Mouse (Mus musculus) MEL (cell line): ENCODE data around the gene Tuba3a. TPM values are rescaled to one million over a fixed set of nuclear protein-coding genes. Genes with fewer than 3 reads are reported as not detected.

Experiments
- DNase-seq: peaks from one replicate; pipeline ENCODE4 v3.0.0; 2011; ENCODE audit warnings: low read depth, low spot score
- H3K27ac ChIP-seq: 2 replicates; pipeline ENCODE4 v1.5.1; 2012; ENCODE audit warnings: low read depth, mild to moderate bottlenecking, control low read depth, low read length, moderate library complexity; ENCODE audit not compliant: control insufficient read depth
- H3K27me3 ChIP-seq, 2 experiments: fragments of 150-350 bp in 1 of 2; sonication (generic) in 1 of 2; 2 replicates each; pipeline ENCODE4 v1.6.1; 2012; ENCODE audit warnings: low read length in 2 of 2, mild to moderate bottlenecking in 2 of 2, improper control_type of control experiment in 1 of 2, moderate library complexity in 1 of 2; ENCODE audit not compliant: insufficient read depth in 2 of 2, control insufficient read depth in 1 of 2
- H3K36me3 ChIP-seq, 2 experiments: 2 replicates each; pipeline ENCODE4 v1.6.1; 2012 to 2014; ENCODE audit warnings: low read length in 2 of 2, improper control_type of control experiment in 1 of 2, inconsistent platforms in 1 of 2, mild to moderate bottlenecking in 1 of 2; ENCODE audit not compliant: insufficient read depth in 2 of 2, control insufficient read depth in 1 of 2
- H3K4me1 ChIP-seq, 2 experiments: fragments of 150-350 bp in 1 of 2; sonication (generic) in 1 of 2; 2 replicates each; pipeline ENCODE4 v1.6.1; 2012; ENCODE audit warnings: low read length in 2 of 2, improper control_type of control experiment in 1 of 2, mild to moderate bottlenecking in 1 of 2; ENCODE audit not compliant: insufficient read depth in 2 of 2, control insufficient read depth in 1 of 2
- H3K4me3 ChIP-seq, 2 experiments: fragments of 150-350 bp in 1 of 2; sonication (generic) in 1 of 2; 2 replicates each; pipeline ENCODE4 v1.5.1; 2012; ENCODE audit warnings: low read depth in 2 of 2, low read length in 2 of 2, mild to moderate bottlenecking in 2 of 2, moderate library complexity in 2 of 2, control low read depth in 1 of 2, improper control_type of control experiment in 1 of 2; ENCODE audit not compliant: control insufficient read depth in 1 of 2, insufficient read depth in 1 of 2
- H3K79me2 ChIP-seq: 2 replicates; pipeline ENCODE4 v1.6.1; 2012; ENCODE audit warnings: mild to moderate bottlenecking, low read length, moderate library complexity; ENCODE audit not compliant: control insufficient read depth, poor library complexity, insufficient read depth
- H3K9ac ChIP-seq: 2 replicates; pipeline ENCODE4 v1.6.1; 2012; ENCODE audit warnings: low read depth, mild to moderate bottlenecking, control low read depth, low read length, moderate library complexity; ENCODE audit not compliant: control insufficient read depth, poor library complexity, severe bottlenecking
- H3K9me3 ChIP-seq: fragments of 150-350 bp; sonication (generic); replicated peaks from 2 replicates; pipeline ENCODE4 v1.6.1; 2012; ENCODE audit warnings: mild to moderate bottlenecking, low read length, improper control_type of control experiment, moderate library complexity; ENCODE audit not compliant: insufficient read depth
- BHLHE40 ChIP-seq: IDR thresholded peaks from 2 replicates; pipeline ENCODE4 v1.6.1; 2012; ENCODE audit warnings: low read depth, mild to moderate bottlenecking, inconsistent platforms, low read length, improper control_type of control experiment, borderline replicate concordance
- CHD2 ChIP-seq: IDR thresholded peaks from 2 replicates; pipeline ENCODE4 v1.6.1; 2011; ENCODE audit warnings: low read length, improper control_type of control experiment
- EP300 ChIP-seq, 2 experiments: IDR thresholded peaks; 2 replicates each; pipeline ENCODE4 v1.6.1; 2011; ENCODE audit warnings: improper control_type of control experiment in 2 of 2, low read length in 2 of 2, low read depth in 1 of 2, mild to moderate bottlenecking in 1 of 2
- ETS1 ChIP-seq: IDR thresholded peaks from 2 replicates; pipeline ENCODE4 v1.6.1; 2012; ENCODE audit warnings: low read depth, mild to moderate bottlenecking, inconsistent platforms, low read length, improper control_type of control experiment, moderate library complexity
- GABPA ChIP-seq: IDR thresholded peaks from 2 replicates; pipeline ENCODE4 v1.6.1; 2012; ENCODE audit warnings: low read depth, mild to moderate bottlenecking, inconsistent platforms, low read length, improper control_type of control experiment, moderate library complexity
- GATA1 ChIP-seq: IDR thresholded peaks from 2 replicates; pipeline ENCODE4 v1.6.1; 2011; ENCODE audit warnings: low read depth, low read length, improper control_type of control experiment
- HCFC1 ChIP-seq: IDR thresholded peaks from 2 replicates; pipeline ENCODE4 v1.6.1; 2012; ENCODE audit warnings: low read depth, mild to moderate bottlenecking, inconsistent platforms, low read length, improper control_type of control experiment, moderate library complexity
- MAX ChIP-seq: IDR thresholded peaks from 2 replicates; pipeline ENCODE4 v1.6.1; 2011; ENCODE audit warnings: low read length, improper control_type of control experiment
- MXI1 ChIP-seq: IDR thresholded peaks from 2 replicates; pipeline ENCODE4 v1.6.1; 2011; ENCODE audit warnings: mild to moderate bottlenecking, low read depth, low read length, improper control_type of control experiment
- MYC ChIP-seq: IDR thresholded peaks from 2 replicates; pipeline ENCODE4 v1.6.1; 2011; ENCODE audit warnings: low read depth, mild to moderate bottlenecking, low read length, improper control_type of control experiment, moderate library complexity
- NELFE ChIP-seq: IDR thresholded peaks from 2 replicates; pipeline ENCODE4 v1.6.1; 2011; ENCODE audit warnings: low read depth, low read length, improper control_type of control experiment
- NRF1 ChIP-seq: IDR thresholded peaks from 2 replicates; pipeline ENCODE4 v1.6.1; 2014; ENCODE audit warnings: low read depth, mild to moderate bottlenecking, inconsistent platforms, low read length, improper control_type of control experiment, moderate library complexity; ENCODE audit not compliant: poor library complexity, insufficient read depth, severe bottlenecking
- POLR2A ChIP-seq, 2 experiments: IDR thresholded peaks; 2 replicates each; pipeline ENCODE4 v1.6.1; 2011 to 2012; ENCODE audit warnings: low read length in 2 of 2, mild to moderate bottlenecking in 2 of 2, control low read depth in 1 of 2, improper control_type of control experiment in 1 of 2, low read depth in 1 of 2, moderate library complexity in 1 of 2; ENCODE audit not compliant: control insufficient read depth in 1 of 2, insufficient read depth in 1 of 2, poor library complexity in 1 of 2
- POLR2AphosphoS2 ChIP-seq: IDR thresholded peaks from 2 replicates; pipeline ENCODE4 v1.6.1; 2011; ENCODE audit warnings: low read length, improper control_type of control experiment
- RAD21 ChIP-seq: IDR thresholded peaks from 2 replicates; pipeline ENCODE4 v1.6.1; 2011; ENCODE audit warnings: mild to moderate bottlenecking, low read depth, low read length, improper control_type of control experiment
- RCOR1 ChIP-seq: IDR thresholded peaks from 2 replicates; pipeline ENCODE4 v1.6.1; 2012; ENCODE audit warnings: low read depth, mild to moderate bottlenecking, inconsistent platforms, low read length, improper control_type of control experiment
- SMC3 ChIP-seq: IDR thresholded peaks from 2 replicates; pipeline ENCODE4 v1.6.1; 2011; ENCODE audit warnings: low read depth, low read length, improper control_type of control experiment
- TBP ChIP-seq: IDR thresholded peaks from 2 replicates; pipeline ENCODE4 v1.8.0; 2011; ENCODE audit warnings: low read depth, low read length, improper control_type of control experiment
- TCF12 ChIP-seq: IDR thresholded peaks from 2 replicates; pipeline ENCODE4 v1.6.1; 2014; ENCODE audit warnings: low read depth, mild to moderate bottlenecking, inconsistent platforms, low read length, improper control_type of control experiment, moderate library complexity
- USF2 ChIP-seq, 2 experiments: IDR thresholded peaks; 2 replicates each; pipeline ENCODE4 v1.6.1; 2011 to 2012; ENCODE audit warnings: improper control_type of control experiment in 2 of 2, low read length in 2 of 2, borderline replicate concordance in 1 of 2, inconsistent platforms in 1 of 2, low read depth in 1 of 2, mild to moderate bottlenecking in 1 of 2; ENCODE audit not compliant: insufficient read depth in 1 of 2
- ZC3H11A ChIP-seq: IDR thresholded peaks from 2 replicates; pipeline ENCODE4 v1.6.1; 2012; ENCODE audit warnings: low read depth, mild to moderate bottlenecking, inconsistent platforms, low read length, improper control_type of control experiment
- ZKSCAN1 ChIP-seq: IDR thresholded peaks from 2 replicates; pipeline ENCODE4 v1.6.1; 2012; ENCODE audit warnings: low read depth, mild to moderate bottlenecking, inconsistent platforms, low read length, improper control_type of control experiment, moderate library complexity
- ZMIZ1 ChIP-seq: IDR thresholded peaks from 2 replicates; pipeline ENCODE4 v1.6.1; 2012; ENCODE audit warnings: low read depth, mild to moderate bottlenecking, inconsistent platforms, low read length, improper control_type of control experiment, moderate library complexity
- polyA plus RNA-seq, 2 experiments: library from polyadenylated mRNA; stranded (reverse) in 1 of 2; unstranded in 1 of 2; fragments of >175 nt in 1 of 2; fragments of >200 nt in 1 of 2; gene quantifications; 2 replicates each; pipeline versions ENCODE4 v1.2.1 to v1.2.4; 2012; ENCODE audit warnings: low replicate concordance in 2 of 2, low read depth in 1 of 2; ENCODE audit not compliant: insufficient read length in 2 of 2, insufficient read depth in 1 of 2, missing spikeins in 1 of 2
- total RNA-seq: library from RNA; depleted of rRNA; stranded (reverse); fragments of 300-350 nt; gene quantifications from 2 replicates; pipeline ENCODE4 v1.2.3, GENCODE M21; 2012

Tuba3a gene
- total and polyA plus RNA-seq, 3 experiments: 0.06 TPM; not detected in 2

- Histone ChIP-seq H3K36me3 (no peaks in the 10 kb centered on the region), H3K27me3 (peaks cover 3 to 11% of the 10 kb centered on the region in 2 experiments), H3K79me2 (no peaks in the 10 kb centered on the region), H3K4me3 (no peak overlapping the region), H3K9ac (no peak overlapping the region), H3K27ac (no peak overlapping the region), H3K4me1 (no peaks in the 10 kb centered on the region), H3K9me3 (no peaks in the 10 kb centered on the region)
- no peak for DNase-seq
- TF ChIP-seq MXI1: no peak
- no peak for TF ChIP-seq SMC3
- TF ChIP-seq GABPA: no peak
- TF ChIP-seq POLR2AphosphoS2: no peak
- no peak for TF ChIP-seq NRF1
- no peak for TF ChIP-seq GATA1
- no peak for TF ChIP-seq EP300 (IDR thresholded peaks at IDR 0.05; ENCODE audit: low read depth in 1 of 2, low read length in 2 of 2)
- no peak for TF ChIP-seq TBP
Observed at GRCm38 (mm10) chr6:125325337-125325736, 39.5 kb upstream of the Tuba3a start.

DNA sequence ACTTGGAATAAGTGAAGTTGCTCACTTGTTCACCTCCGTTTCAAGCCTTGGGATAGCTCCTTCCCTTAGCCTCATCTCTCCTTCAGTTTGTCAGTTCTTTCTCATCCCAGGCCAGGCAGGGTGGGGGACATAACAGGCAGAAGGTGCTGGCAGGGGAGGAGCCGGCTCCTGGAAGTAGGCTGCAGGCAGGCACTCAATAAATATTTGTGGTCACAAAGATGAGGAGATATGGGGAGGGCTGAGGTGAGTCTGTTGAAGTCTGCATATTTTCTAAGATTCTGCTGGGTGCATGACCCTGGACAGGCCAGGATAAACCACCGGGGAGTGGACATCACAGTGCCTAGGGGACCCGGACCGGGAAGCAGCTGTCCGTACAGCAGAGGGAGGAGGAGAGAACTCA is 37.7 kb upstream of the Tuba3a start:
- Histone ChIP-seq H3K9ac (no peak overlapping the region), H3K9me3 (no peaks in the 10 kb centered on the region), H3K4me1 (no peaks in the 10 kb centered on the region), H3K27ac (no peak overlapping the region), H3K27me3 (peaks cover 3 to 13% of the 10 kb centered on the region in 2 experiments; a peak in 3 of 4 replicates), H3K4me3 (no peak overlapping the region), H3K79me2 (no peaks in the 10 kb centered on the region), H3K36me3 (no peaks in the 10 kb centered on the region)
- no peak for DNase-seq
- no peak for TF ChIP-seq ETS1
- no peak for TF ChIP-seq MYC
- no peak for TF ChIP-seq RAD21
- no peak for TF ChIP-seq MXI1
- TF ChIP-seq USF2 (IDR thresholded peaks at IDR 0.05; ENCODE audit: borderline replicate concordance in 1 of 2, insufficient read depth in 1 of 2, low read depth in 1 of 2, low read length in 2 of 2): no peak
- no peak for TF ChIP-seq RCOR1
- no peak for TF ChIP-seq POLR2A (IDR thresholded peaks at IDR 0.05; ENCODE audit: control insufficient read depth in 1 of 2, insufficient read depth in 1 of 2, low read depth in 1 of 2, low read length in 2 of 2, poor library complexity in 1 of 2)
- no peak for TF ChIP-seq MAX
- TF ChIP-seq BHLHE40: no peak
- TF ChIP-seq ZMIZ1: no peak
- TF ChIP-seq NELFE: no peak
- TF ChIP-seq SMC3: no peak
- TF ChIP-seq ZC3H11A: no peak
- no peak for TF ChIP-seq NRF1
- no peak for TF ChIP-seq GATA1
- TF ChIP-seq CHD2: no peak
- no peak for TF ChIP-seq ZKSCAN1
- TF ChIP-seq HCFC1: no peak
- TF ChIP-seq TCF12: no peak
